Mouse (Mus musculus) heart, embryonic 11.5 days (tissue): ENCODE data around the gene Rpp21. TPM values are rescaled to one million over a fixed set of nuclear protein-coding genes. Genes with fewer than 3 reads are reported as not detected.
A peak's percentile ranks its signal among the peaks of the same experiment; 100 is the strongest.

Experiments used
- ATAC-seq: fragments of 200-750 bp; cut with Nextera tagmentation; replicated peaks from 2 replicates; pipeline ENCODE4 v1.8.0; 2017; ENCODE audit warnings: moderate library complexity; ENCODE audit not compliant: insufficient number of reproducible peaks, low FRiP score, low TSS enrichment
- H3K27ac ChIP-seq: fragments of 300-500 bp; sonication (generic); 2 replicates; pipeline ENCODE4 v1.5.1; 2014; ENCODE audit warnings: mild to moderate bottlenecking, low read depth, low read length
- H3K27me3 ChIP-seq: fragments of 300-500 bp; sonication (generic); 2 replicates; pipeline ENCODE4 v1.6.1; 2014; ENCODE audit warnings: mild to moderate bottlenecking, low read length, mixed read lengths; ENCODE audit not compliant: control insufficient read depth, insufficient read depth
- H3K36me3 ChIP-seq: fragments of 300-500 bp; sonication (generic); 2 replicates; pipeline ENCODE4 v1.6.1; 2014; ENCODE audit warnings: mild to moderate bottlenecking, low read length, moderate library complexity, mixed read lengths; ENCODE audit not compliant: control insufficient read depth, insufficient read depth
- H3K4me1 ChIP-seq: fragments of 300-500 bp; sonication (generic); 2 replicates; pipeline ENCODE4 v1.6.1; 2014; ENCODE audit warnings: low read length; ENCODE audit not compliant: control insufficient read depth, insufficient read depth
- H3K4me2 ChIP-seq: fragments of 300-500 bp; sonication (generic); 2 replicates; pipeline ENCODE4 v1.6.1; 2014; ENCODE audit warnings: mild to moderate bottlenecking, moderate library complexity
- H3K4me3 ChIP-seq: fragments of 300-500 bp; sonication (generic); 2 replicates; pipeline ENCODE4 v1.5.1; 2014; ENCODE audit warnings: low read depth, low read length
- H3K9ac ChIP-seq: fragments of 300-500 bp; sonication (generic); 2 replicates; pipeline ENCODE4 v1.6.1; 2014; ENCODE audit warnings: mild to moderate bottlenecking, low read depth, low read length, moderate library complexity
- H3K9me3 ChIP-seq: fragments of 300-500 bp; sonication (generic); replicated peaks from 2 replicates; pipeline ENCODE4 v1.6.1; 2016; ENCODE audit warnings: low read length; ENCODE audit not compliant: control insufficient read depth
- WGBS: fragments of 180-500 bp; shearing (Covaris S2); extraction: QIAGEN DNeasy Blood & Tissue Kit; methylation state at CpG from one replicate; pipeline ENCODE4 v1.1.7; 2014; ENCODE audit not compliant: insufficient replicate concordance; 5-methylcytosine and 5-hydroxymethylcytosine counted together
- polyA plus RNA-seq: library from polyadenylated mRNA; unstranded; fragments of >200 nt; fragmentation: Nextera tagmentation; extraction: Ambion mirVana; gene quantifications from 2 replicates; pipeline ENCODE4 v1.2.1, GENCODE M21; 2014

Rpp21 gene
- polyA plus RNA-seq, 1 experiment from 2014 or later: 100 TPM

GRCm38 (mm10) chr17:36225231-36225824, 32.5 kb downstream of the Rpp21 start:
- ATAC-seq: peak; percentile 55; the same call in 1 of the 2 replicates
- H3K27ac ChIP-seq: no peak overlapping the region
- H3K9me3 ChIP-seq: no peaks in the 10 kb centered on the region
- 12% methylated on average over 9 of the region's 9 CpGs for WGBS
- no peak overlapping the region for H3K9ac ChIP-seq
- H3K4me3 ChIP-seq: peak overlapping the region; percentile 23
- no peaks in the 10 kb centered on the region for H3K36me3 ChIP-seq
- H3K4me2 ChIP-seq: peak overlapping the region; percentile 47
- H3K4me1 ChIP-seq: 0 out of 2 replicates have a peak, but pooled peaks cover 6% of the 10 kb centered on the region
- peaks cover 57% of the 10 kb centered on the region for H3K27me3 ChIP-seq

GRCm38 (mm10) chr17:36224451-36224850, 33.4 kb downstream of the Rpp21 start:
- H3K4me2 ChIP-seq: no peak overlapping the region
- no peak overlapping the region for H3K4me3 ChIP-seq
- H3K4me1 ChIP-seq: 0 out of 2 replicates have a peak, but pooled peaks cover 6% of the 10 kb centered on the region
- 45% methylated on average over 3 of the region's 3 CpGs for WGBS
- H3K27me3 ChIP-seq: peaks cover 52% of the 10 kb centered on the region
- no peaks in the 10 kb centered on the region for H3K9me3 ChIP-seq
- H3K9ac ChIP-seq: no peak overlapping the region
- no peak overlapping the region for H3K27ac ChIP-seq
- ATAC-seq: no peak
- no peaks in the 10 kb centered on the region for H3K36me3 ChIP-seq

GRCm38 (mm10) chr17:36218594-36219155, 39.2 kb downstream of the Rpp21 start:
- no peak overlapping the region for H3K27ac ChIP-seq
- no peaks in the 10 kb centered on the region for H3K4me1 ChIP-seq
- peaks cover 60% of the 10 kb centered on the region for H3K27me3 ChIP-seq
- ATAC-seq: no peak
- H3K36me3 ChIP-seq: no peaks in the 10 kb centered on the region
- no peak overlapping the region for H3K4me3 ChIP-seq
- no peak overlapping the region for H3K9ac ChIP-seq
- WGBS: 62% methylated on average over 5 of the region's 5 CpGs
- no peaks in the 10 kb centered on the region for H3K9me3 ChIP-seq
- no peak overlapping the region for H3K4me2 ChIP-seq

GRCm38 (mm10) chr17:36215586-36215985, 42.3 kb downstream of the Rpp21 start:
- H3K4me1 ChIP-seq: no peaks in the 10 kb centered on the region
- no peaks in the 10 kb centered on the region for H3K36me3 ChIP-seq
- 4% methylated on average over 20 of the region's 20 CpGs for WGBS
- no peak overlapping the region for H3K4me3 ChIP-seq
- H3K9me3 ChIP-seq: no peaks in the 10 kb centered on the region
- H3K9ac ChIP-seq: no peak overlapping the region
- H3K4me2 ChIP-seq: peak overlapping the region; percentile 4
- peaks cover 59% of the 10 kb centered on the region for H3K27me3 ChIP-seq
- no peak for ATAC-seq
- H3K27ac ChIP-seq: no peak overlapping the region

GRCm38 (mm10) chr17:36206846-36207245, 51.0 kb downstream of the Rpp21 start:
- H3K4me2 ChIP-seq: no peak overlapping the region
- no peak overlapping the region for H3K9ac ChIP-seq
- no peaks in the 10 kb centered on the region for H3K9me3 ChIP-seq
- no peaks in the 10 kb centered on the region for H3K36me3 ChIP-seq
- no peak overlapping the region for H3K27ac ChIP-seq
- peaks cover 5% of the 10 kb centered on the region; the same call in 1 of the 2 replicates for H3K4me1 ChIP-seq
- no peak for ATAC-seq
- H3K27me3 ChIP-seq: peaks cover 65% of the 10 kb centered on the region
- no peak overlapping the region for H3K4me3 ChIP-seq

GRCm38 (mm10) chr17:36205862-36206261, 52.0 kb downstream of the Rpp21 start:
- H3K4me2 ChIP-seq: peak overlapping the region; percentile 70
- no peaks in the 10 kb centered on the region for H3K36me3 ChIP-seq
- H3K4me3 ChIP-seq: peak overlapping the region; percentile 41
- no peak for ATAC-seq
- WGBS: 0% methylated on average over 38 of the region's 41 CpGs
- H3K27me3 ChIP-seq: peaks cover 65% of the 10 kb centered on the region
- H3K27ac ChIP-seq: no peak overlapping the region
- H3K9me3 ChIP-seq: no peaks in the 10 kb centered on the region
- peaks cover 5% of the 10 kb centered on the region; the same call in 1 of the 2 replicates for H3K4me1 ChIP-seq
- H3K9ac ChIP-seq: no peak overlapping the region

Other genes starting within 250 kb of the Rpp21 start
- 2.9 and 3.1 TPM in 2 replicates for gene H2-T24, start 237.5 kb downstream of the Rpp21 start, polyA plus RNA-seq
- 2.0 and 3.1 TPM in 2 replicates for gene H2-T23, start 225.2 kb downstream of the Rpp21 start, polyA plus RNA-seq
- 6.7 and 7.3 TPM in 2 replicates for gene H2-T22, start 215.3 kb downstream of the Rpp21 start, polyA plus RNA-seq
- gene Gm6034, start 215.1 kb downstream of the Rpp21 start, polyA plus RNA-seq: not detected in 2 replicates
- not detected in 2 replicates for gene Gm11127, start 199.7 kb downstream of the Rpp21 start, polyA plus RNA-seq
- not detected in 2 replicates for gene Gm19684, start 136.4 kb downstream of the Rpp21 start, polyA plus RNA-seq
- not detected in 2 replicates for gene Gm7030, start 128.6 kb downstream of the Rpp21 start, polyA plus RNA-seq
- gene Gm8909, start 89.5 kb downstream of the Rpp21 start, polyA plus RNA-seq: not detected in 2 replicates
- not detected in 2 replicates for gene H2-T3, start 67.8 kb downstream of the Rpp21 start, polyA plus RNA-seq
- gene Trim39, start 14.2 kb upstream of the Rpp21 start, polyA plus RNA-seq: 9.1 and 9.6 TPM in 2 replicates
- not detected in 2 replicates for gene H2-M10.2, start 28.4 kb upstream of the Rpp21 start, polyA plus RNA-seq
- gene H2-M10.1, start 68.1 kb upstream of the Rpp21 start, polyA plus RNA-seq: not detected in 2 replicates
- not detected in 2 replicates for gene H2-M10.3, start 110.3 kb upstream of the Rpp21 start, polyA plus RNA-seq
- gene H2-M10.4, start 204.3 kb upstream of the Rpp21 start, polyA plus RNA-seq: not detected in 2 replicates